Mouse (Mus musculus): Measurements from ENCODE around the gene Ankrd12.
A peak's percentile ranks its signal among the peaks of the same experiment; 100 is the strongest.

Gene Ankrd12

DNA sequence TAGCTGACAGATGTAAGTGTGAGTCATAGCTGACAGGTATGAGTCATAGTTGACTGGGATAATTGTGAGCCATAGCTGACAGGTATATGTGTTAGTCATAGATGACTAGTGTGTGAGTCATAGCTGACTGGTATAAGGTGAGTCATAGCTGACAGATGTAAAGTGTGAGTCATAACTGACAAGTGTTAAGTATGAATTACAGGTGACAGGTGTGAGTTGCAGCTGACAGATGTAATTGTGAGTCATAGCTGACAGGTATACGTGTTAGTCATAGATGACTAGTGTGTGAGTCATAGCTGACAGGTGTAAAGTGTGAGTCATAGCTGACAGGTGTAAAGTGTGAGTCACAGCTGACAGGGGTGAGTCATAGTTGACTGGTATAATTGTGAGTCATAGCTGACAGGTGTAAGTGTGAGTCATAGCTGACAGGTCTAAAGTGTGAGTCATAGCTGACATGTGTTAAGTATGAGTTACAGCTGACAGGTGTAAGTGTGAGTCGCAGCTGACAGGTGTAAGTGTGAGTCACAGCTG lies 115.2 kb downstream of the Ankrd12 start:
- no peak for DNase-seq

DNA sequence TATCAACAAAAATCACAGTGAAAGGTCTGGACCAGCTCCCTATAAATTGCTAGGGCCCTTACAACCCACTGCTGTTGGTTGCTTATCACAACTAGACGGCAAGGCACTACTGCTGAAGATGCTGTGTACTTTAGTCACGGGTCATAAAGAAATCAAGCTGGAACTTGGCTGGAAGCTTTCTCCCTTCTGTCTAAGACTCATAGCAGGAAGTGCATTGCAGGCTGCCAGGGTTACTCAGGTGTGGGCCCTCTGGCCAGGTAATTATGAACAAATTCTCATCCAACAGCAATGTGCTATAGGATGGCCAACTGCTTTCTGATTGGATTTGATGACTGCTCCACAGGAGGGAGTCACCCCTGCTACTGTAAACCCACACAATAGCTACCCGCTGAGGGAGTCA lies 117.9 kb downstream of the Ankrd12 start:
- DNase-seq = no peak

GRCm38 (mm10) chr17:65958366-65958765 lies 118.5 kb downstream of the Ankrd12 start:
- DNase-seq = no peak

- no peak for DNase-seq
These were observed 119.0 kb downstream of the Ankrd12 start for GRCm38 (mm10) chr17:65957782-65958325.

DNA sequence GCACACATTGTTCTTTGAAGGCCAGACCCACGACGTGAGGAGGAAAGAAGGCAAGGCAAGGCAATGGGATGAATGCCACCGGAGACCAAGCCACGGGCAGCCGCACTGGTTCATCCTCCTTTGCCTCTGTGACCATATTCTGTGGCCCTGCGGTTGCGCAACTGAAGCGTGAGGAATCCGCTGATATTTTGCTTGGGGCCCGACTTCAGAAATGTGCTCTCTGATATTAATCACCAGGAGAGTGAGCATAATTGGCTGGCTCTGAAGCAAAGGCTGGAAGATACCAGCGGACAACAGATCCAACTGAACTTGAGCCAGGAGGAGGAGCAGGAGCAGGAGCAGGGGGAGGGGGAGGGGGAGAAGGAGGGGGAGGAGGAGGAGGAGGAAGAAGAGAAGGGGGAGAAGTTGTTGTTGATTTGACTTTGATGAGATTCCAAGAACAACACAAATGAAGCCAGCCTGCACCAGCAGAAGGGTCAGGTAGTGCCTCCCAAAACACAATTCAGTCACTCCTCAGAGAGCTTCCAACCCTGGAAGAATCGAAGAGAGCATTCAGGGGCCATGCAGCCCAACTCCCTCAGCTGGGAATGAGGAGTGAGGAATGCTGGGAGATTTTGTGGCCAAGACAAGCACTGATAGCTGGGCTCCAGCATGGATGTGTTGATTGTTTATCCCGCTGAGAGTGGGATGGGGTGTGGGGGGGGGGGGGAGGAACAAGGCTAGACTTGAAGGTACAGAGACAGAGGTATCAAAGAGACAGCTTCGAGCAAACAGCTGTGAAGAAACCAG lies 119.7 kb downstream of the Ankrd12 start:
- no peak for DNase-seq

- no peak for DNase-seq
These were observed 120.7 kb downstream of the Ankrd12 start for GRCm38 (mm10) chr17:65956140-65956539.

DNA sequence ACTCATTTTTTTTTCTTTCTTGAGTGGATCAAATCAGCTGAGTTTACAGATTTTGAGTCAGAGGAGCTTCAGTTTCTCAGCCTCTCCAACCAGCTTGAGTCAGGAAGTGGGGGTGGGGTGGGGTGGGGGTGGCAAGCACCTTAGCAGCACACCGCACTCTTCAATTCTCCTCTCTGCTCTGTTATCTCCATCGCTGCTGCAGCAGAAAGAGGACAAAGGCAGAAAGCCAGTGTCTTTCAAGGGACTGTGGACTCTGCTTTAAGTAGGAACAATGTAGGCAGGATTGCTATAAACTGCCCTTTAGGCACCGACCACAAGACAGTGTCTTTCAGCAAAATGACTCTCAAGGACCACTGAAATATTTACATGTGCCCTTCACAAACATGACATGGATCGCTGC lies 122.9 kb downstream of the Ankrd12 start:
- no peak for DNase-seq

DNA sequence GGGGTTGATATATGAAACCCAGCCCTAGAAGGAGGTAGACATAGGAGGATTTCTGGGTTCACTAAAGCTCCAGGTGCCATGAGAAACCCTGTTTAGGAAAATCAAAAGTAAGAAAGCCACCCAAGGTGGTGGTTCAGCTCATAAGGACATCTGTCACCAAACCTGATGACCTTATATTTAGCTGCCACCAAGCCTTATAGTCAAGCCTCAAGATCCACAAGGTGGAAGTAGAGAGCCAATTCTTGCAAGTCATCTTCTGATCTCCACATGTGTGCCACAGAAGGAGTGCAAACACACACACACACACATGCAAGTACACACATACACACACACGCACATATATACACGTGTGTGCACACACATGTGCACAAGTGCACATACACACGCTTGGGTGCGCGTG lies 124.8 kb downstream of the Ankrd12 start:
- peak; percentile 36 for DNase-seq

- DNase-seq = peak; percentile 96
These were observed 126.1 kb downstream of the Ankrd12 start, which contains the start of gene Twsg1 for GRCm38 (mm10) chr17:65950622-65951404. Gene Twsg1, minus strand, starts transcription at chr17:65951226.

GRCm38 (mm10) chr17:65950183-65950582 lies 126.7 kb downstream of the Ankrd12 start:
- no peak for DNase-seq

DNA sequence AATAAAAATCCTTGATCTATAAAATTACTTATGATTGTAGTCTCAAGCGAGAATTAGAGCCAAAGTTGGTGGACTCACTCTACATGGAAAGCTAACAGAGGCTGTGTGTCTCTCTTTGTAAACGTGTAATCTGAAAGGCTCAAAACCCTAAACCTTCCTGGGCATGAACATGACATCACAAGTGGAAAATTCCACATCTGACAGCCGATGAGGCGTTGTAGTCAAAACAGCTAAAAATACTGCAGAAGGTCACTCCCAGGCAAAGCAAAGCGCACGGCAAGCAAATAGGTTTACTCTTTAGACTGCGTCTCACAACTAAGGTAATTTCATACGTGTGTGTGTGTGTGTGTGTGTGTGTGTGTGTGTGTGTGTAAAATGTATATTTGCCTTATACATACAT lies 129.6 kb downstream of the Ankrd12 start:
- DNase-seq = no peak

- no peak for DNase-seq
These were observed 131.5 kb downstream of the Ankrd12 start for GRCm38 (mm10) chr17:65945420-65945819.

DNA sequence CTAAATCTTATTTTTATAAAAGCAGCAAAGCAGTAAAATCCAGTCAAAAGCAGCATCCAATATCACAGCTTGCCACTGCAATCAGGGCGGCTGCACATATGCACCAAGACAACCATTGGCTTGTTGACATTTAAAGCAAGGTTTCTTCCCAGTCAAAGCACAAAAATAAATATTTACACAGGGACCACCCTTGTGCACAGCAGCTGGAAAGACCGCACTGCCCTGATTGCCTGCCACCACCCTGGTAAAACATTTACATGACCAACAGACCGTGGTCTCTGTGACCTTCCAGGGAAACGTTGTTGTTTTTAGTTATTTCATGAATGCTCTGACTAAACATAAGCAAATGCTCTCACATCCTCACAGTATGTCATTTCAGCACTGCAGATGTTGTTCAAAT lies 134.5 kb downstream of the Ankrd12 start:
- no peak for DNase-seq

- DNase-seq = no peak
These were observed 135.6 kb downstream of the Ankrd12 start for GRCm38 (mm10) chr17:65941275-65941674.

- no peak for DNase-seq
These were observed 136.7 kb downstream of the Ankrd12 start for GRCm38 (mm10) chr17:65940221-65940620.

DNA sequence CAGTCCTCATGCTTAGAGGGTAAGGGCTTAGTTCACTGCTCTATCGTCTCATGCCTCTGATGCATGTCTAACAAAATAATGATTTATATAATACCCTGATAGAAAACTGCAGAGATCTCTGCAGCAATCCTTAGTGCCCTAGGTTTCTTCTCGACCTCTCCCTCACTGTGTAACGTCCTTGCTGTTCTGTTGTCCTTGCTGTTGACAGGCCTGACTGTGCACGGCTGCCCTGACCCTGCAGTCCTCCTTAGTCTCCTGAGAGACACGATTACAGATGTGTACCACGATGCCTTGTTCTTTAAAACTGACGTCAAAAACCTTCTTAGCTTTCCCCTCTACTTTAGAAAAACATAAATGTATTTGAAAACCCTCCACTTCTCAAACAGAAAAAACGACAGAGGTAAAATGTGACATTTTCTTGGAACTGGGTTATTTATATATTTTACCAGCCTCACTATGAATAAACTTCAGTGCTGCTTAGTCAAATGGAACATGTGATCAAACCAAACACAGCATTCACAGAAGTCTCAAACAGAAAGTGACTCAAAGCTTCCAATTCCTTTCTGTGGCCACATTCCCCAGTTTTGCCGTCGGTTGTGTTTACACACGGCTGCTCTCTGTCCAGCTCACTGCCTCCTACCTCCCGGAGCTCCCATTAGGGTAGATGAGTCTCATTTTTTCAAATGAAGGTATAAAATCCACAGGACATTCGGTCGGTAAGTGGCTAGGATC lies 137.3 kb downstream of the Ankrd12 start:
- no peak for DNase-seq

GRCm38 (mm10) chr17:65937671-65938070 lies 139.2 kb downstream of the Ankrd12 start:
- no peak for DNase-seq

DNA sequence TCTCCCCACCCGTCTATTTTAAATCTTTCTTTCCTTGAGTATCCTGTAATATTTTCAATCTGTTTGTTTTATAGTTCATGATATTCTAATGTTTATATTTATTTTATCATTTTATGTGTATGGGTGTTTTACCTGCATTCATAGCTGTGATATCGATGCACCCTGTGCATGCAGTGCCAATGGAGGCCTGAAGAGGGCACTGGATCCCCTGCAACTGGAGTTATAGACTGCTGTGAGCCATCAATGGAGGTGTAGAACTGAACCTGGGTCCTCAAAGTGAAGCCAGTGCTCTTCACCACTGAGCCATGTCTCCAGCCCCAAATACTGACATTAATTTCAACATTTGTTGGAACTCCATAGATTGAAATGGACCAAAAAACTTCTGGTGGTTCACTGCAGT lies 143.1 kb downstream of the Ankrd12 start:
- DNase-seq = no peak

GRCm38 (mm10) chr17:65931525-65931924 lies 145.4 kb downstream of the Ankrd12 start:
- peak; percentile 41 for DNase-seq

DNA sequence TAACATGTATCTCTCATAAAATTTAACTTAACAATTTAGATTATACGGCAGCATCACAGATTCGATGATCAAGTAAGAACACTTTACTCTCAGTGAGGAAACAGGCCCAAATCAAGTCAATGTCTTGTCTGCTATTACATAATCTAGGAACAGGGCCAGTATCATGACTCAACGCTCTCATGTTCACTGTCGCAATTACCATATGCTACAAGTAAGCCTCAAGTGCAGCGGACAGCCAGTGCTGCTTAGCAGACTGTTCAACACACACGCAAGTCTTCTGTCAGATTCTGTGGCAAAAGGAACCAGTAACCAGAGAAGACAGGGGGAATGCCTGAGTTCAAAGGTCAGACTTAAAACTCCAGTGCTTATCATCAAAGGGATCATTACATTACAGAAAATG lies 145.9 kb downstream of the Ankrd12 start:
- no peak for DNase-seq

GRCm38 (mm10) chr17:65930158-65930826 lies 146.6 kb downstream of the Ankrd12 start:
- no peak for DNase-seq

DNA sequence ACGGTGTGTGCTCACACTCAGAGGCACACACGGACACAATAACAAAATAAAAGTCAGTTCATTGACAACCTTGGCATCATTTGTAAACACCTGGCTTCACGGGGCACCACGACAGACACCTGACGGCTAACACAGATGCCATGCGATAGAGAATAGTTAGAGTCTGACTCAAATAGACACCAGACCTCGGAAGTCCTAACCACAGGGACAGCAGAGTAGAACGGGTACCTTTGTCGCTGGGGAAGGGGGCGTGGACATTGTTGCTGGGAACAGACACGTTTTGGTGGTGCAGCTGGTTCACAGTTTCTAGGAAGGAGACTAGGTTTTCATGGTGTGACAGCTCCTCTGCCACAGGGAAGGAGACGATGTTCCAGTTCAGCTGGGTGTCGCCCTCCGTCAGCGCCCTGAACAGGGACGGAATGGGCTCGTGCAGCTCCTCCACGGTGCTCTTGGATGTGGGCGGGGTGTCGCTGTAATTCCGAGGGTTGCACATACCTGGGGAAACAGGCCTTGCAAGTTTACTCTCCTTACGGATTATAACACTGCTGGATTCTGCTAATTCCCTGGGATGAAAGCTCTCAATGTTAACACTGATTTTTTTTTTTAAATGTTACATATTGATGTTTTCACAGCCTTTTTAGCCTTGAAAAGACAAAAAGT lies 147.4 kb downstream of the Ankrd12 start:
- no peak for DNase-seq
